In genomic region chr5:142988520-142988919, GRCm38 (mm10) we compare ENCODE assay signal across 8 mouse cellular contexts. TPM values are rescaled to one million over a fixed set of nuclear protein-coding genes. Genes with fewer than 3 reads are reported as not detected.
A peak's percentile ranks its signal among the peaks of the same experiment; 100 is the strongest.
DNase-seq lines count a peak whose midpoint lies in the region; ATAC-seq lines count a peak whose summit lies in the region.

No protein-coding gene starts in this region.

- peak; percentile 25 for DNase-seq in cerebellum, adult 11 months
- DNase-seq in layer of hippocampus, postnatal 10 days (ENCODE audit: low spot score in 2 of 2): peak; percentile 69 to 74
- DNase-seq in layer of hippocampus, postnatal 36 days: no peak
- DNase-seq in testis, postnatal 10 days (ENCODE audit: low spot score): peak; percentile 65
- no peak for DNase-seq in testis, postnatal 14 days (ENCODE audit: low spot score)
- DNase-seq in kidney, postnatal 4 days: peak; percentile 57 to 68
- DNase-seq in thymus, postnatal 14 days: no peak

- ATAC-seq in cerebellum, adult (ENCODE audit: insufficient number of reproducible peaks, low FRiP score, low TSS enrichment): no peak

RNA-seq across cellular contexts. Expression of gene Fscn1, which starts 28.4 kb away (rescaled TPM):
- total RNA-seq in layer of hippocampus, postnatal 10 days (2021): 100 to 1,000 TPM; 420 to 424 TPM
- 100 to 1,000 TPM; 185 to 194 TPM for total RNA-seq in layer of hippocampus, postnatal 36 days (2021)

Comparison
In these comparisons a context has a peak if more than half of its experiments do, and no peak if none do; other contexts are left out.
1. DNase-seq: peak in cerebellum, adult 11 months (single experiment), layer of hippocampus, postnatal 10 days (2 of 2), testis, postnatal 10 days (single experiment) and kidney, postnatal 4 days (2 of 2); none in layer of hippocampus, postnatal 36 days (0 of 2), testis, postnatal 14 days (single experiment) and thymus, postnatal 14 days (single experiment).